Mouse (Mus musculus): ENCODE results near the gene Smim20. TPM values are rescaled to one million over a fixed set of nuclear protein-coding genes. Genes with fewer than 3 reads are reported as not detected.
A peak's percentile ranks its signal among the peaks of the same experiment; 100 is the strongest.

The Smim20 gene
- polyA plus RNA-seq, 1 experiment from 2014 or later = 103 TPM

DNA sequence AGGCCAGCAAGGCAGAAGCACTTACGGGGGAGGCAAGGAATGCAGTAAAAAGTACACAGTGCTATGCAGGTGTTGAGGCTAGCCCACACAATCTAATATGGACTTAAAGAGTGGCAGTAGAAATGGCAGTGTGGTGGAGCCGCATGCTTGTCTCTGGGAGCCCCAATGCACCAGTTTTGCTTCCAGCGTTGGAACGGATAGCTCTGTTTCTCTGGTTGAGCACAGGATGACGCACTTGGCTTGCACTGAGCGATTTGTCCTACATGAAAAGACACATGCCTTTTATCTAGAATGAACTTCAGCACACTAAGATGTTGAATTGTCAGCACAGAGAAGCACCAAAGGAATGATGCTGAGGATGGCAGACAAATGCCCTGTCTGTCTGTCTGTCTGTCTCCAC, 37.1 kb downstream of the Smim20 start:
- H3K4me2 ChIP-seq (ENCODE audit: low read length) = no peak overlapping the region
- no peaks in the 10 kb centered on the region for H3K4me1 ChIP-seq (replicated peaks; ENCODE audit: control insufficient read depth, insufficient read depth, low read length)
- DNase-seq (ENCODE audit: low spot score) = no peak
- no peak overlapping the region for H3K4me3 ChIP-seq (ENCODE audit: low read depth, low read length)
- H3K9ac ChIP-seq (ENCODE audit: low read length) = no peak overlapping the region
- no peaks in the 10 kb centered on the region for H3K36me3 ChIP-seq (ENCODE audit: control insufficient read depth, insufficient read depth, low read length)
- 95% methylated on average over 6 of the region's 6 CpGs for WGBS
- H3K9me3 ChIP-seq (ENCODE audit: control insufficient read depth, low read length) = no peaks in the 10 kb centered on the region
- ATAC-seq (replicated peaks; ENCODE audit: low FRiP score, low TSS enrichment, low read depth) = no peak
- no peak overlapping the region for H3K27ac ChIP-seq (ENCODE audit: low read depth)
- no peaks in the 10 kb centered on the region for H3K27me3 ChIP-seq (replicated peaks; ENCODE audit: control insufficient read depth, insufficient read depth, low read length)

- Histone ChIP-seq H3K27me3 (replicated peaks; ENCODE audit: control insufficient read depth, insufficient read depth, low read length) (no peaks in the 10 kb centered on the region), H3K36me3 (ENCODE audit: control insufficient read depth, insufficient read depth, low read length) (no peaks in the 10 kb centered on the region), H3K9ac (ENCODE audit: low read length) (no peak overlapping the region), H3K4me1 (replicated peaks; ENCODE audit: control insufficient read depth, insufficient read depth, low read length) (no peaks in the 10 kb centered on the region), H3K4me3 (ENCODE audit: low read depth, low read length) (no peak overlapping the region), H3K9me3 (ENCODE audit: control insufficient read depth, low read length) (no peaks in the 10 kb centered on the region), H3K27ac (ENCODE audit: low read depth) (no peak overlapping the region), H3K4me2 (ENCODE audit: low read length) (no peak overlapping the region)
- WGBS = 73% methylated on average over 4 of the region's 4 CpGs
- no peak for DNase-seq (ENCODE audit: low spot score)
- no peak for ATAC-seq (replicated peaks; ENCODE audit: low FRiP score, low TSS enrichment, low read depth)
Observed at GRCm38 (mm10) chr5:53304936-53305335, 38.1 kb downstream of the Smim20 start.

DNA sequence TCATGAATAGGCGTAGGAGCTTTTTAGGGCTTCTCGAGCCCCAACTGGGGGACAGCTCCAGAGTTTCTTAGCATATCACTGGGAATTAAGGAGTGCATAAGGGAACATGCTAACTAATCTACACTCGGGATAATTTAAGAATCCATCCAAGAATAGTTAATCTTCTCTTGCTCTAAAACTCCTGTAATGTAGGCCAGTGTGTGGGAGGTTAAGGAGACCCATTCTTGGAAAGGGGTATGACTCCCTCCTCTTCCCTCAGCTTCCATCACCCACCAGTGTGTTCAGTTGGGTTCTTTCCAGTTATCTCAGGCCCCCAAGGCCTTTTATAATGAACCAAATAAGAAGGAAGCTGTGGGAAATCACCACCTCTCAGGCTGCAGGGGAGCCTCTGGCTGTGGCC, 40.0 kb downstream of the Smim20 start:
- Histone ChIP-seq H3K9me3 (ENCODE audit: control insufficient read depth, low read length) (no peaks in the 10 kb centered on the region), H3K4me3 (ENCODE audit: low read depth, low read length) (no peak overlapping the region), H3K27ac (ENCODE audit: low read depth) (no peak overlapping the region), H3K4me2 (ENCODE audit: low read length) (no peak overlapping the region), H3K4me1 (replicated peaks; ENCODE audit: control insufficient read depth, insufficient read depth, low read length) (no peaks in the 10 kb centered on the region), H3K36me3 (ENCODE audit: control insufficient read depth, insufficient read depth, low read length) (no peaks in the 10 kb centered on the region), H3K27me3 (replicated peaks; ENCODE audit: control insufficient read depth, insufficient read depth, low read length) (no peaks in the 10 kb centered on the region), H3K9ac (ENCODE audit: low read length) (no peak overlapping the region)
- ATAC-seq (replicated peaks; ENCODE audit: low FRiP score, low TSS enrichment, low read depth) (no peak), DNase-seq (ENCODE audit: low spot score) (no peak)
- WGBS = 94% methylated on average over 3 of the region's 3 CpGs

GRCm38 (mm10) chr5:53307437-53307836, 40.6 kb downstream of the Smim20 start:
- no peaks in the 10 kb centered on the region for H3K4me1 ChIP-seq (replicated peaks; ENCODE audit: control insufficient read depth, insufficient read depth, low read length)
- no peaks in the 10 kb centered on the region for H3K9me3 ChIP-seq (ENCODE audit: control insufficient read depth, low read length)
- no peaks in the 10 kb centered on the region for H3K36me3 ChIP-seq (ENCODE audit: control insufficient read depth, insufficient read depth, low read length)
- no peak overlapping the region for H3K4me2 ChIP-seq (ENCODE audit: low read length)
- H3K4me3 ChIP-seq (ENCODE audit: low read depth, low read length) = no peak overlapping the region
- WGBS = 78% methylated on average over 5 of the region's 5 CpGs
- DNase-seq (ENCODE audit: low spot score) (no peak), ATAC-seq (replicated peaks; ENCODE audit: low FRiP score, low TSS enrichment, low read depth) (no peak)
- no peak overlapping the region for H3K9ac ChIP-seq (ENCODE audit: low read length)
- no peaks in the 10 kb centered on the region for H3K27me3 ChIP-seq (replicated peaks; ENCODE audit: control insufficient read depth, insufficient read depth, low read length)
- H3K27ac ChIP-seq (ENCODE audit: low read depth) = no peak overlapping the region

DNA sequence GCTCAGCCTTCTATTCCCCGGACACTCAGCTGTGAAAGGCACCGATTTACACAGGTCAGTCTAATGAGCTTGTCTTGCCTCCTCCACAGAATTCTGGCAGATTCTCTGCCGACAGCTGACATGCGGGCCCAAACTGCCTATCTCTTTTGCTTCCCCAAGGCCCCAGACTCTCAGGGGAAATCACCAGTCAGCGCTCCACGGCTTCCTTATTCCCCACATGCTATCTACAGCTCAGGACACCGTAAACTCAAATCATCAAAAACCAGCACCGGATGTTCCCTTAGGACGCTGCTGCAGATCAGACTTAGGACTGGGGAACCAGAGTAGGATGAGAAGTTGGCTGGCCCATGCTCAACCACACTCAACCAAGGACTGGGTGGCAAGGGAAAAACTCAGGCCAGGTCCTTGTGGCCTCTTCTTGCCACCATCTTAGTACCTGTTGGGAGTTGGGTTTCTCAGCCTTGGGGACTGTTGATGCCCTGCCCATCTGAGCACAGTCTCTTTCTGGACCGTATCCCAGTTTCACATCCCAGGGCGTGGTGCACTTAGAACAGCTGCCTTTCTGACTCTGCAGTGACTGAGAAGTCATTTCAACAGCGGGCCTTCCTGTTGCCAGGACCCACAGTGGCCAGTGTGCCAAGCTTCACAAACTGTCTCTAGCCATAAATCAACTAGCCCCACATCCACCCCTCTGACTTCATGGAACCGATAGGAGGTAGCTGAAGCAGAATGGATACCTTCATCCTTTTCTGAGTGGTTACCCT, 47.7 kb downstream of the Smim20 start:
- H3K4me1 ChIP-seq (replicated peaks; ENCODE audit: control insufficient read depth, insufficient read depth, low read length) = no peaks in the 10 kb centered on the region
- H3K9ac ChIP-seq (ENCODE audit: low read length) = no peak overlapping the region
- no peaks in the 10 kb centered on the region for H3K9me3 ChIP-seq (ENCODE audit: control insufficient read depth, low read length)
- no peaks in the 10 kb centered on the region for H3K27me3 ChIP-seq (replicated peaks; ENCODE audit: control insufficient read depth, insufficient read depth, low read length)
- H3K27ac ChIP-seq (ENCODE audit: low read depth) = no peak overlapping the region
- no peaks in the 10 kb centered on the region for H3K36me3 ChIP-seq (ENCODE audit: control insufficient read depth, insufficient read depth, low read length)
- no peak overlapping the region for H3K4me3 ChIP-seq (ENCODE audit: low read depth, low read length)
- WGBS = 90% methylated on average over 13 of the region's 13 CpGs
- H3K4me2 ChIP-seq (ENCODE audit: low read length) = no peak overlapping the region
- ATAC-seq (replicated peaks; ENCODE audit: low FRiP score, low TSS enrichment, low read depth) = no peak
- no peak for DNase-seq (ENCODE audit: low spot score)

- no peak overlapping the region for H3K9ac ChIP-seq (ENCODE audit: low read length)
- H3K27me3 ChIP-seq (replicated peaks; ENCODE audit: control insufficient read depth, insufficient read depth, low read length) = no peaks in the 10 kb centered on the region
- no peaks in the 10 kb centered on the region for H3K9me3 ChIP-seq (ENCODE audit: control insufficient read depth, low read length)
- ATAC-seq (replicated peaks; ENCODE audit: low FRiP score, low TSS enrichment, low read depth) = no peak
- WGBS = 73% methylated on average over 2 of the region's 2 CpGs
- H3K4me2 ChIP-seq (ENCODE audit: low read length) = no peak overlapping the region
- H3K36me3 ChIP-seq (ENCODE audit: control insufficient read depth, insufficient read depth, low read length) = no peaks in the 10 kb centered on the region
- DNase-seq (ENCODE audit: low spot score) = no peak
- H3K27ac ChIP-seq (ENCODE audit: low read depth) = no peak overlapping the region
- H3K4me3 ChIP-seq (ENCODE audit: low read depth, low read length) = no peak overlapping the region
- no peaks in the 10 kb centered on the region for H3K4me1 ChIP-seq (replicated peaks; ENCODE audit: control insufficient read depth, insufficient read depth, low read length)
Observed at GRCm38 (mm10) chr5:53315829-53316228, 48.9 kb downstream of the Smim20 start.

- H3K9me3 ChIP-seq (ENCODE audit: control insufficient read depth, low read length) = no peaks in the 10 kb centered on the region
- H3K4me2 ChIP-seq (ENCODE audit: low read length) = no peak overlapping the region
- 65% methylated on average over 3 of the region's 3 CpGs for WGBS
- H3K4me3 ChIP-seq (ENCODE audit: low read depth, low read length) = no peak overlapping the region
- ATAC-seq (replicated peaks; ENCODE audit: low FRiP score, low TSS enrichment, low read depth) = no peak
- H3K27me3 ChIP-seq (replicated peaks; ENCODE audit: control insufficient read depth, insufficient read depth, low read length) = no peaks in the 10 kb centered on the region
- no peaks in the 10 kb centered on the region for H3K36me3 ChIP-seq (ENCODE audit: control insufficient read depth, insufficient read depth, low read length)
- no peaks in the 10 kb centered on the region for H3K4me1 ChIP-seq (replicated peaks; ENCODE audit: control insufficient read depth, insufficient read depth, low read length)
- DNase-seq (ENCODE audit: low spot score) = no peak
- no peak overlapping the region for H3K9ac ChIP-seq (ENCODE audit: low read length)
- no peak overlapping the region for H3K27ac ChIP-seq (ENCODE audit: low read depth)
Observed at GRCm38 (mm10) chr5:53317396-53317795, 50.5 kb downstream of the Smim20 start.

GRCm38 (mm10) chr5:53317885-53318466, 51.1 kb downstream of the Smim20 start:
- Histone ChIP-seq H3K4me2 (ENCODE audit: low read length) (no peak overlapping the region), H3K4me3 (ENCODE audit: low read depth, low read length) (no peak overlapping the region), H3K4me1 (replicated peaks; ENCODE audit: control insufficient read depth, insufficient read depth, low read length) (no peaks in the 10 kb centered on the region), H3K9me3 (ENCODE audit: control insufficient read depth, low read length) (no peaks in the 10 kb centered on the region), H3K27ac (ENCODE audit: low read depth) (no peak overlapping the region), H3K36me3 (ENCODE audit: control insufficient read depth, insufficient read depth, low read length) (no peaks in the 10 kb centered on the region), H3K9ac (ENCODE audit: low read length) (no peak overlapping the region), H3K27me3 (replicated peaks; ENCODE audit: control insufficient read depth, insufficient read depth, low read length) (no peaks in the 10 kb centered on the region)
- 52% methylated on average over 7 of the region's 7 CpGs for WGBS
- ATAC-seq (replicated peaks; ENCODE audit: low FRiP score, low TSS enrichment, low read depth) = peak; percentile 55; the same call in 1 of the 2 replicates
- DNase-seq (ENCODE audit: low spot score) = peak; percentile 54

GRCm38 (mm10) chr5:53320331-53320730, 53.4 kb downstream of the Smim20 start:
- 56% methylated on average over 3 of the region's 3 CpGs for WGBS

More at GRCm38 (mm10) chr5:53320331-53320730, 53.4 kb downstream of the Smim20 start:
- Histone ChIP-seq H3K27me3 (replicated peaks; ENCODE audit: control insufficient read depth, insufficient read depth, low read length) (no peaks in the 10 kb centered on the region), H3K4me2 (ENCODE audit: low read length) (no peak overlapping the region), H3K9me3 (ENCODE audit: control insufficient read depth, low read length) (no peaks in the 10 kb centered on the region), H3K4me3 (ENCODE audit: low read depth, low read length) (no peak overlapping the region), H3K27ac (ENCODE audit: low read depth) (no peak overlapping the region), H3K9ac (ENCODE audit: low read length) (no peak overlapping the region), H3K4me1 (replicated peaks; ENCODE audit: control insufficient read depth, insufficient read depth, low read length) (no peaks in the 10 kb centered on the region), H3K36me3 (ENCODE audit: control insufficient read depth, insufficient read depth, low read length) (no peaks in the 10 kb centered on the region)
- DNase-seq (ENCODE audit: low spot score) (no peak), ATAC-seq (replicated peaks; ENCODE audit: low FRiP score, low TSS enrichment, low read depth) (no peak)

Data from intestine, embryonic 14.5 days (tissue).